Mouse (Mus musculus): ENCODE data around the gene Hist1h3d.
"Not testable (repeated sequence)": the region's sequence is repeated elsewhere in the genome, so short reads cannot be mapped to it uniquely, and the experiment has no call there.

Gene Hist1h3d

GRCm38 (mm10) chr13:23561883-23562659 is 13.5 kb upstream of the Hist1h3d start, which contains the start of gene Hist1h3e:
Gene Hist1h3e, minus strand, starts transcription at chr13:23562369.
- in situ Hi-C loops (cut with MboI; ENCODE audit: low sequenced_read_pairs) = loop anchor here (25.0 kb wide), 1 partner anchor 1775 kb away; the partner anchor contains the start of genes Hist1h1b, Hist1h2an, Hist1h2bp and Hist1h3i

- in situ Hi-C loops (cut with MboI; ENCODE audit: low sequenced_read_pairs) = loop anchor here (25.0 kb wide), 1 partner anchor 1776 kb away; the partner anchor contains the start of genes Hist1h1b, Hist1h2an, Hist1h2bp and Hist1h3i
These were observed 12.7 kb upstream of the Hist1h3d start for GRCm38 (mm10) chr13:23562699-23563462.

- in situ Hi-C loops (cut with MboI; ENCODE audit: low sequenced_read_pairs) = loop anchor here (25.0 kb wide), 1 partner anchor 1777 kb away; the partner anchor contains the start of genes Hist1h1b, Hist1h2an, Hist1h2bp and Hist1h3i
These were observed 11.1 kb upstream of the Hist1h3d start for GRCm38 (mm10) chr13:23564482-23564881.

- in situ Hi-C loops (cut with MboI; ENCODE audit: low sequenced_read_pairs) = loop anchor here (25.0 kb wide), 1 partner anchor 1783 kb away; the partner anchor contains the start of genes Hist1h1b, Hist1h2an, Hist1h2bp and Hist1h3i
These were observed 5.1 kb upstream of the Hist1h3d start for GRCm38 (mm10) chr13:23570261-23571021.

GRCm38 (mm10) chr13:23571022-23571503 is 4.5 kb upstream of the Hist1h3d start, which contains the start of the genes Hist1h2ae and Hist1h2bg:
Gene Hist1h2ae, minus strand, starts transcription at chr13:23571220.
Gene Hist1h2bg, plus strand, starts transcription at chr13:23571396.
- in situ Hi-C loops (cut with MboI; ENCODE audit: low sequenced_read_pairs) = loop anchor here (25.0 kb wide), 1 partner anchor 1784 kb away; the partner anchor contains the start of genes Hist1h1b, Hist1h2an, Hist1h2bp and Hist1h3i

GRCm38 (mm10) chr13:23571504-23572217 is 3.9 kb upstream of the Hist1h3d start:
- in situ Hi-C loops (cut with MboI; ENCODE audit: low sequenced_read_pairs) = loop anchor here (25.0 kb wide), 1 partner anchor 1784 kb away; the partner anchor contains the start of genes Hist1h1b, Hist1h2an, Hist1h2bp and Hist1h3i

GRCm38 (mm10) chr13:23572218-23573033 is 3.1 kb upstream of the Hist1h3d start:
- in situ Hi-C loops (cut with MboI; ENCODE audit: low sequenced_read_pairs) = loop anchor here (25.0 kb wide), 1 partner anchor 1785 kb away; the partner anchor contains the start of genes Hist1h1b, Hist1h2an, Hist1h2bp and Hist1h3i

GRCm38 (mm10) chr13:23573034-23573897 is 2.3 kb upstream of the Hist1h3d start:
- in situ Hi-C loops (cut with MboI; ENCODE audit: low sequenced_read_pairs) = loop anchor here (25.0 kb wide), 1 partner anchor 1786 kb away; the partner anchor contains the start of genes Hist1h1b, Hist1h2an, Hist1h2bp and Hist1h3i

GRCm38 (mm10) chr13:23573898-23574524 is 1.6 kb upstream of the Hist1h3d start, which contains the start of the genes Hist1h2bf and Hist1h2ad:
Gene Hist1h2bf, minus strand, starts transcription at chr13:23574196.
Gene Hist1h2ad, plus strand, starts transcription at chr13:23574381.
- in situ Hi-C loops (cut with MboI; ENCODE audit: low sequenced_read_pairs) = loop anchor here (25.0 kb wide), 1 partner anchor 1787 kb away; the partner anchor contains the start of genes Hist1h1b, Hist1h2an, Hist1h2bp and Hist1h3i

GRCm38 (mm10) chr13:23574546-23575170 is 905 bp upstream of the Hist1h3d start:
- in situ Hi-C loops (cut with MboI; ENCODE audit: low sequenced_read_pairs) = loop anchor here (25.0 kb wide), 1 partner anchor 1787 kb away; the partner anchor contains the start of genes Hist1h1b, Hist1h2an, Hist1h2bp and Hist1h3i

- in situ Hi-C loops (cut with MboI; ENCODE audit: low sequenced_read_pairs) = not testable (repeated sequence)
These were observed 326 bp downstream of the Hist1h3d start for GRCm38 (mm10) chr13:23575864-23576313.

GRCm38 (mm10) chr13:23576351-23576881 is 853 bp downstream of the Hist1h3d start:
- in situ Hi-C loops (cut with MboI; ENCODE audit: low sequenced_read_pairs) = no loop called here

- in situ Hi-C loops (cut with MboI; ENCODE audit: low sequenced_read_pairs) = no loop called here
These were observed 1.5 kb downstream of the Hist1h3d start for GRCm38 (mm10) chr13:23576906-23577639.

- in situ Hi-C loops (cut with MboI; ENCODE audit: low sequenced_read_pairs) = no loop called here
These were observed 2.3 kb downstream of the Hist1h3d start for GRCm38 (mm10) chr13:23577835-23578234.
